Mouse (Mus musculus): ENCODE data around the gene Dpy19l3.

Dpy19l3 gene

GRCm38 (mm10) chr7:35692641-35693040, 61.6 kb downstream of the Dpy19l3 start:
- in situ Hi-C loops (cut with MboI; ENCODE audit: low sequenced_read_pairs), result no loop called here

- in situ Hi-C loops (cut with MboI; ENCODE audit: low sequenced_read_pairs), result no loop called here
Observed at GRCm38 (mm10) chr7:35692117-35692516, 62.1 kb downstream of the Dpy19l3 start.

GRCm38 (mm10) chr7:35688781-35689349, 65.4 kb downstream of the Dpy19l3 start:
- in situ Hi-C loops (cut with MboI; ENCODE audit: low sequenced_read_pairs), result no loop called here

- in situ Hi-C loops (cut with MboI; ENCODE audit: low sequenced_read_pairs), result no loop called here
Observed at GRCm38 (mm10) chr7:35688276-35688675, 66.0 kb downstream of the Dpy19l3 start.

GRCm38 (mm10) chr7:35687229-35687628, 67.0 kb downstream of the Dpy19l3 start:
- in situ Hi-C loops (cut with MboI; ENCODE audit: low sequenced_read_pairs), result no loop called here

GRCm38 (mm10) chr7:35686756-35687155, 67.5 kb downstream of the Dpy19l3 start:
- in situ Hi-C loops (cut with MboI; ENCODE audit: low sequenced_read_pairs), result no loop called here

- in situ Hi-C loops (cut with MboI; ENCODE audit: low sequenced_read_pairs), result no loop called here
Observed at GRCm38 (mm10) chr7:35686216-35686615, 68.0 kb downstream of the Dpy19l3 start.

GRCm38 (mm10) chr7:35683409-35684122, 70.7 kb downstream of the Dpy19l3 start:
- in situ Hi-C loops (cut with MboI; ENCODE audit: low sequenced_read_pairs), result no loop called here

GRCm38 (mm10) chr7:35681559-35681958, 72.7 kb downstream of the Dpy19l3 start:
- in situ Hi-C loops (cut with MboI; ENCODE audit: low sequenced_read_pairs), result no loop called here

GRCm38 (mm10) chr7:35678976-35679375, 75.3 kb downstream of the Dpy19l3 start:
- in situ Hi-C loops (cut with MboI; ENCODE audit: low sequenced_read_pairs), result no loop called here

- in situ Hi-C loops (cut with MboI; ENCODE audit: low sequenced_read_pairs), result no loop called here
Observed at GRCm38 (mm10) chr7:35668066-35669041, 85.9 kb downstream of the Dpy19l3 start.

GRCm38 (mm10) chr7:35663790-35664376, 90.4 kb downstream of the Dpy19l3 start:
- in situ Hi-C loops (cut with MboI; ENCODE audit: low sequenced_read_pairs), result no loop called here

- in situ Hi-C loops (cut with MboI; ENCODE audit: low sequenced_read_pairs), result no loop called here
Observed at GRCm38 (mm10) chr7:35659173-35659572, 95.1 kb downstream of the Dpy19l3 start.

- in situ Hi-C loops (cut with MboI; ENCODE audit: low sequenced_read_pairs), result no loop called here
Observed at GRCm38 (mm10) chr7:35657829-35658228, 96.4 kb downstream of the Dpy19l3 start.

GRCm38 (mm10) chr7:35651583-35652270, 102.5 kb downstream of the Dpy19l3 start:
- in situ Hi-C loops (cut with MboI; ENCODE audit: low sequenced_read_pairs), result no loop called here

- in situ Hi-C loops (cut with MboI; ENCODE audit: low sequenced_read_pairs), result no loop called here
Observed at GRCm38 (mm10) chr7:35650716-35651410, 103.4 kb downstream of the Dpy19l3 start.

- in situ Hi-C loops (cut with MboI; ENCODE audit: low sequenced_read_pairs), result no loop called here
Observed at GRCm38 (mm10) chr7:35649071-35649470, 105.2 kb downstream of the Dpy19l3 start.

GRCm38 (mm10) chr7:35648239-35649069, 105.8 kb downstream of the Dpy19l3 start:
- in situ Hi-C loops (cut with MboI; ENCODE audit: low sequenced_read_pairs), result no loop called here

GRCm38 (mm10) chr7:35647101-35647698, 107.1 kb downstream of the Dpy19l3 start, which contains the start of gene Pdcd5:
TSS of gene Pdcd5 (minus strand) at chr7:35647521.
- in situ Hi-C loops (cut with MboI; ENCODE audit: low sequenced_read_pairs), result no loop called here

Measured in CH12F3 (cell line).